Mouse (Mus musculus): ENCODE results near the gene Xirp1. TPM values are rescaled to one million over a fixed set of nuclear protein-coding genes. Genes with fewer than 3 reads are reported as not detected.
A peak's percentile ranks its signal among the peaks of the same experiment; 100 is the strongest.

Xirp1 gene
- total RNA-seq, 1 experiment from 2014 or later: 0.22 TPM

- peak; percentile 78 for DNase-seq
Measured at GRCm38 (mm10) chr9:119984536-119985011, 38.8 kb downstream of the Xirp1 start, which contains the start of gene Csrnp1. Gene Csrnp1 (minus strand): TSS chr9:119984658.

DNA sequence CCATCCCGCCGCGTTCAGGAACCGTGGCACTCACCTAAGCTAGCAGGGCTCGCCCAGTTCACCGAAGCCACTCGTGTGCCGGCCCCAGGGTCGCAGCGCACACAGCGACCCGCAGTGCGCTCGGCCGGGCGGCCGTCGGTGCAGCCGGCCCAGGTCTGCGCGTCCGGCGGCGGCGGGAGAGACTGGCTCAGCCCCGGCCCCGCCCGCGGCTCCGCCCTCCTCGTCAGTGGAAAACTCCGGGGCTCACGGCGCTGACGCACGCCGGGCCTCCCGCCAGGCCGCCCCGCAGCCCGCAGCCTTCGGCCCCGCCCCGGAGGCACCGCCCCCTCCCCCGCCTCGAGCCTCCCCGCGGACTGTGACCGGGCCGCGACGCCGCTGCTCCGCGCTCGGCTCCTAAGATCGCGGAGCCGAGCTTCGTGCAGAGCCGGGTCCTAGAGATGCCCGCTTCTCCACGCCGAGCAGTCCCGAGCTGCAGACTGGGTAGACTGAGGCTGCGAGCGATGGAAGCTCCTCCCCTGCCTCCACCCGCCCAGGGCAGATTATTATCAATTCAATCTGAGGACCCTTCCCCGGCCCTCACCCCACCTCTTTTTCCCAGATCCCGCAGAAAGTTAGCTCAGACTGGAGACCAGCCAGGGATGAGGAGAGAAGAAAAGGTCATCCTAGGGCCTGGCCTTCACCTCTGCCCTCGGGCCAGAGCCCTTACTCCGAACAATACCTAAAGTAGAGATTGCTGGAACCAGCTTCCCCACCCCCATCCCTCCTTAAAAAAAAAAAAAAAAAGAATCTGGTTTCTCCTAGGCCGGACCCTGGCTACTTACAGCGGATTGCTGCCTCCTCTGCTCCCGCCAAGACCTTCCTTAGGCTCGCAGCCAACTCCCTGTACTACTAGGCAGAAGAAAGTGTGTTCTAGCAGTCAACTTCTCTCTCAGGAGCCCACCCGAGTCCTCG lies 39.5 kb downstream of the Xirp1 start:
- DNase-seq: peak; percentile 97

- DNase-seq: peak; percentile 87
Measured at GRCm38 (mm10) chr9:119982956-119983551, 40.3 kb downstream of the Xirp1 start.

GRCm38 (mm10) chr9:119982241-119982811 lies 41.1 kb downstream of the Xirp1 start:
- peak; percentile 79 for DNase-seq

- DNase-seq: peak; percentile 85
Measured at GRCm38 (mm10) chr9:119981183-119982179, 41.9 kb downstream of the Xirp1 start.

GRCm38 (mm10) chr9:119980770-119981182 lies 42.6 kb downstream of the Xirp1 start:
- peak; percentile 47 for DNase-seq

DNA sequence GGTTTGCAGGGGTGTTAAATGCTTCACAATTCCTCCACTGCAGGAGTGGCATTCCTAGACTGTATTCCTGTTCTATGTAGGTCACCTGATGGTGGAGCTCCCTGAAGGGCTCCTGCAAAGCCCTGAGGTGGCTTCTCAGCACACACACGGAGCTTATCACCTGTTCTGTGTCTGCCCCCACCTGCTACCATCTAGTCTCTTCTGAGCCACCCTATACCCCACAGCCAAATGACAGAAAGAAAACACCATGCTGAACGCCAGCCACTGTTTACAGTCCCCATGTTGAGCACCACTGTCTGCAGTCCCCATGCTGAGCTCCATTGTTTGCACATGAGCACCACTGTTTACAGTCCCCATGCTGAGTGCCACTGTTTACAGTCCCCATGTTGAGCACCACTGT lies 43.6 kb downstream of the Xirp1 start:
- peak; percentile 2 for DNase-seq

DNA sequence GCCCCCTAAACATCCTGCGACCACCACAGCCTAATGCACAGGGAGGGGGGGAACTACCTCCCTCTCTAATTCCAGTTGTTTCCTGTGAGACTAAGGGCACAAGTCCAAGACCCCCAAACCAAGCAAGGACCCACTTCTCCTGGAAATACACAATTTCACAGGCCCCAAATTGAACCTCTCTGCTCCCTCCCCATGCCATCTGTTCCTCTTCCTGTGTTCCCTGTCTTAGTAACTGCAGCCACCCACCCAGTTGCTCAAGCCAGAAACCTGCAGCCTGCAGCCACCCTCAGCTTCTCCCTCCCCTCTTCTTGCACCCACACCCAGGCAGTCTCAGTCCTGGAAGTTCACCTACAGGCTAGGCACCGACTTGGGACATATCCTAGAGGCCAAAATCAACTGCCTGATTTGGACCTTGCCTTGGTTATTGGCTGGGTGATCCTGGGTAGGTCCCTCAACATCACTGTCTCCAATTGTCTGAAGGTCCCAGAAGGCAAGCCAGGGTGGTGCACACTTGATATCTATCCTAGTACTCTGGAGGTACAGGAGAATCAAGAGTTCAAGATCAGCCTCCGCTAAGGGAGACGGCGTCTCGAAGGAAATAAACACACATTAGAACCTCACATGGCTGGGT lies 44.5 kb downstream of the Xirp1 start:
- DNase-seq: peak; percentile 8

DNA sequence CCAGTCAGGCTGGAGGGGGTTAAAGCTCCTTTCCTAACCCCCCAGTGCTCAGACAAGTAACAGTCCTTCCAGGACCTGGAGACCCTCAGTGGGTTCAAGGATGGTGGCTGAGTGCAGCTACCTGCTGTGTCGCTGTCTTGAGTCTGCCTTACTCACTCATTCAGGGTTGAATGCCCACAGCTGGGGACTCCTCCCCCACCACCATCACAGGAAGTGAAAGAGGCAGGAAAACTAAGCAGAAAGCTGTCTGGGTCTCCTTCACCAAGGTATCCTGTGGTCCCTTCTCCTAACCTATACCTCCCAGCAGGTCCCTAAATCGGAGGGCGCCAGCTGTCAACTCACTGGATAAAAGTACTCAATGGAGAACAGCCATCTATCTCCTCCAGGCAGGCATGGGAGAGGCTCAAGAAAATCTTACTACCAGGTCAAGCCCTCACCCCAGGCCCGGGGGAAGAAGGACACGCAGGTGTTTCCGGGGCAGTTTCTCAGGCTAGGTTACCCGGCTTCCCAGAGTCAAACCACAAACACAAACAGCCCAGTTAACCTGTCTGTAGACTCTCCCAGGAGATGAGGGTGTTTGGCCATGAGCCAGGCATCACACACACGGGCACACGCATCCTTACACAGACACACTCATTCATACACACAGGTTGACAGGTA lies 45.1 kb downstream of the Xirp1 start:
- DNase-seq: peak; percentile 28

DNA sequence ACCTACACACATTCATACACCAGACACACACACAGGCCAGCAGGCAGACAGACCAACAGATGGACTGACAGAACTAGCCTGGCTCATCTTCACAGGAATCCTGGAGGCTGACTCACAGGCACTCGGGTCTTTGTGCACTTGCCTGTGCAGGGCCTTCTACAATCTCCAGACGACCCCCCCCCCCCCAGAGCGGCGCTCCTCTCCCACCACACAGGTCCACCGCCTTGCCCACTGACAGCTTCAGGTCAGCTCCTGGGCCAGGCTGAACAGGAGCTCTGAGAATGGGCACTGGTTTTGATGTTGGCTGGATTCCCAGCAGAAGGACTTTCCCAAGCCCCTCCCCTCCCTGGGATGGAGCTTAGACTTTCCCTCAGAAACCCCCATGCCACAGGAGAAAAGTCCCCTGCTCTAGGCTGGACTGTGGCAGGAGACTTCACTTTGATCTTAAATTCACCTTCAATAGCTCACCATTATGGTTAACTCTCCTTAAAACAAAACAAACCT lies 45.8 kb downstream of the Xirp1 start:
- DNase-seq: peak; percentile 37

DNA sequence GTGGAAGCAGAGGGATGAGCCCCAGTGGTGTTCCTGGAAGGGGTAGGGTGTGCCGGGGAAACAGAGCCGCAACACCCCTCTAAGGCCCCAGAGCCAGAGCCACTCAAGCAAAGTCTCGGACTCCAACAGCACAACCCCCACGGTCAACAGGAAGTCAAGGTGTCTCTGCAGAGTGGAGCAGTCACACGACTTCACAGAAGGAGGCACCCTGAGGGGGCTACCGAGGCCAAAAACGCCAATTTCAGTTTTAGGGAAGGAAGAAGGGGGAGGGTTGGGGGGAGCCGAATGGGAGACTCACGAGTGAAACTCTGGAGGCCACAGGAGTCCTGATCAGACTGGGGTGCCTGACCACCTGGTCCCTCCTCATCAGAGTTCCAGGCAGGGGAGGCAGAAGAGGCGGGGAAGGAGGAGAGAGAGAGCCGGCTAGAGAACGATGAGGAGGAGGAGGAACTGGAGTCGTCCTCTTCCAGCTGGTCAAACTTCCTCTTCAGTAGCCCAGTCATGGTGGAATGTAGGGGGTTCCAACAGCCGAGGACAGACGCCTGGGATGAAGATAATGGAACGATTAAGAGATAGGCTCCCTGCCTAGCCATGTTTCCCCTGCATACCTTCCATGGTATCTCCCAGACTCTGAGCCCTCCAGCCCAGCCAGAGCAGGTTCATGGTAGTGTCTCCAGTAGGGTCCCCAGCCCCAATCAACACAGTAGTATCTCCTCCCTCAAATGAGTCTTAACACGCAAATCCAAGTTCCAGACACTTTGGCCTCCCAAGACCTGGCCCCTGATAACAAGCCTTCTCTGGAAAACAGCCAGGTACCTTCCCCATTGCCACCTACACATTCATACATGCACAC lies 46.5 kb downstream of the Xirp1 start:
- no peak for DNase-seq

DNA sequence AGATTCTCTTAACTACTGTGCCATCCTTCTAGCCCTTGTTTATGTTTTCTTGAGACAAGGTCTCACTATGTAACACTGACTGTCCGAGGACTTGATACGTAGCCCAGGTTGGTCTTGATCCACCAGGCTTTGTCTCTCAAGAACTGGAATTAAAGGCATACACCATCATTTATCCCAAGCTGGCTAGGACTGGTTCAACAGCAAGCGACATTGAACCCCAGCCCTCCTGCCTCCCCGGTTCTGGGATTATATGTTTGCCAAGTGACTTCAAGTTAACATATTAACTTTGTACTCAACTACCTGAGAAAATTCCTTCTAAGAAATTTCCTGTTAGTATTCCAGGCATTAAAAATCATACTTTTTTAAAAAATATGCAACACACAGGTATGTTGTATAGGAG lies 48.1 kb downstream of the Xirp1 start:
- no peak for DNase-seq

GRCm38 (mm10) chr9:119974609-119975008 lies 48.8 kb downstream of the Xirp1 start:
- peak; percentile 27 for DNase-seq

DNA sequence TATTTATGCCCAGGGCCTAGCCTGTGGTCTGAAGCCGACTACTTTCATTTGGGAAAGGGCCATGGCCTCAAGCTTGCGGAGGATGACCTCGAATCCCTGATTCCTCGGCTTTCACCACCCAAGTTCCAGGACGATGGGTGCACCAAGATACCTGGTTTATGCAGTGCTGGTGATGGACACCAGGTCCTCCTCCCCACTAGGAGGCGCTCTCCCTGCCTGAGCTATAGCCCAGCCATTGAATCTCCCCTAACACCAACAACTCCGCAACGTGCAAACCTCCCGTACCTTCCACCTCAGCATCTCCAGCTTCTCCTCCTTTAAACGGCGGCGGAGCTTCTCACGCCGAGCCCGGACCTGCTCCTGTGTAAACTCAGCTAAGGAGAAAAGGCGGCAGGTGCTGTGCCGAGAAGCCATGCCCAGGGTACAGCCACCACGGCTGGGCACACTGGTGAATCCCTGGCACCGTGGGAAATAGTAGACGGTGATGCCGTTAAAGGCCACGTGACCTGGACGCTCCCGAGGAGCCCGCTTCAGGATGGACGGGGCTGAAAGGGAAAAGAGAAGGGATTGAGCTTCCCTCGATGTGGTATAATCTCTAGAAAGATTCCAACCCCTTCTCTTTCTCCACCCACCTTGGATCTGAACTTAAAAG lies 49.4 kb downstream of the Xirp1 start:
- DNase-seq: peak; percentile 52

- no peak for DNase-seq
Measured at GRCm38 (mm10) chr9:119973281-119973680, 50.1 kb downstream of the Xirp1 start.

GRCm38 (mm10) chr9:119972582-119972981 lies 50.8 kb downstream of the Xirp1 start:
- peak; percentile 40 for DNase-seq

DNA sequence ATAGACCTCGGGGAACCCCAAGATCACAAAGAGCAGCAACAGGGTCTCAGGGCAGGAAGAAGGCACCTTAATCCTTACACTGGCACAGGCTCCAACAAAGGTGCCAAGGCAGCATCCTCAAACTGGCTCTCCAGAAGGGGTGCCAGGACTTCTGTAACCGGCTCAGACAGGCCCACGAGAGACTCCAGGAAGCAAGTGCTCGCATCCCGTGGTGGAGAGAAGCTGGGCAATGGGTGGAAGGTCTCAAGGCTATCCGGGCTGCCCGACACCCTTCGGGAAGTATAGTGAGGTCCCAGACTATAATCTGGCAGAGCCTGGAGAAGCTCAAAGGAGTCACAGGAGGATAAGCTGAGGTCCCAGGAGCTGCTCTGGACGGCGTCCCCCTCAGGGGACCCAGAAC lies 51.2 kb downstream of the Xirp1 start:
- DNase-seq: peak; percentile 2

GRCm38 (mm10) chr9:119970763-119971656 lies 52.4 kb downstream of the Xirp1 start:
- peak; percentile 60 for DNase-seq

Data from adrenal gland, postnatal 14 days (tissue).